Mouse (Mus musculus) effector memory CD4-positive, alpha-beta T cell, adult 7 months (primary cell): ENCODE data around the gene Hnrnph3. TPM values are rescaled to one million over a fixed set of nuclear protein-coding genes. Genes with fewer than 3 reads are reported as not detected.

Experiments used
- polyA plus RNA-seq: library from polyadenylated mRNA; unstranded; fragments of 100-300 nt; shearing (Covaris generic); gene quantifications from one replicate; pipeline ENCODE4 v1.2.1, GENCODE M21; 2017

Hnrnph3 gene
- polyA plus RNA-seq, result 85.4 TPM

GRCm38 (mm10) chr10:63023749-63024579 is at the start of gene Hnrnph3, which contains the start of gene Pbld2:
Hnrnph3 (minus strand) TSS chr10:63024217.
Pbld2 (plus strand) TSS chr10:63024315.

DNA sequence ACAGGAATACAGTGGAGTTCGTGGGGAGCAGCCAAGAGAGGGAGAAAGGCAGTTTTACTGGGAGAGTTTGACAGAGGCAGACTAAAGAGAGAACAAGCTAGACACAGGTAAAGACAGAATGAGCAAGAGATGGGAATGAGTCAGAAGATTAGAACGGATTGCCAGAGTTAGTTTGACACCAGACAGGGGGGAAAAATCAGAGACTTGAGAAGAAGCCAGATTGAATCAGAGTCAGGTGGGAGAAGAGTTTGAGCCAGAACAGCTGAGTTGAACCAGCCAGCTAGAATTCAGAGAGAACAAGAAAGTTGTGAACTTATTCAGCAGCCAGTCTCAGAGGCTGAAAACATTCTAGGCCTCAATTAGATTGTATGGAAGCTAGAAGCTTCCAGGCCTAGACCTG is 35.8 kb upstream of the Hnrnph3 start, which contains the start of gene Pbld1:
Gene Pbld1, plus strand, starts transcription at position 301 of the 400 bp plus-strand sequence.

GRCm38 (mm10) chr10:62980039-62980954 is 43.7 kb downstream of the Hnrnph3 start, which contains the start of gene Rufy2:
Rufy2 (plus strand) TSS chr10:62980223.

Other genes starting within 250 kb of the Hnrnph3 start
- gene Ccar1, start 231.9 kb downstream of the Hnrnph3 start, polyA plus RNA-seq, result 93.7 TPM
- 1.3 TPM for gene Tet1, start 115.2 kb downstream of the Hnrnph3 start, polyA plus RNA-seq
- gene Slc25a16, start 103.6 kb downstream of the Hnrnph3 start, polyA plus RNA-seq, result 11.1 TPM
- gene Dna2, start 77.2 kb downstream of the Hnrnph3 start, polyA plus RNA-seq, result 0.74 TPM
- 33.7 TPM for gene Rufy2, start 44.0 kb downstream of the Hnrnph3 start, polyA plus RNA-seq
- gene Pbld2, start 98 bp upstream of the Hnrnph3 start, polyA plus RNA-seq, result 0.91 TPM
- gene Pbld1, start 35.9 kb upstream of the Hnrnph3 start, polyA plus RNA-seq, result not detected
- gene Atoh7, start 75.4 kb upstream of the Hnrnph3 start, polyA plus RNA-seq, result not detected
- 0.59 TPM for gene Mypn, start 179.7 kb upstream of the Hnrnph3 start, polyA plus RNA-seq
- gene Herc4, start 219.6 kb upstream of the Hnrnph3 start, polyA plus RNA-seq, result 88.0 TPM